Mouse (Mus musculus) right cerebral cortex, postnatal 36 days (tissue): Measurements from ENCODE around the gene Pipox.

Experiments
- DNase-seq, 2 experiments: peaks; one replicate each; pipeline ENCODE4 v3.0.0; 2022; ENCODE audit warnings: low spot score in 2 of 2, mixed read lengths in 1 of 2

The Pipox gene

GRCm38 (mm10) chr11:77848131-77848530, 45.8 kb downstream of the Pipox start:
- DNase-seq: no peak

- no peak for DNase-seq
Observed at GRCm38 (mm10) chr11:77847599-77848128, 46.2 kb downstream of the Pipox start.

- DNase-seq: no peak
Observed at GRCm38 (mm10) chr11:77843906-77844200, 50.0 kb downstream of the Pipox start.

GRCm38 (mm10) chr11:77843068-77843905, 50.6 kb downstream of the Pipox start:
- no peak for DNase-seq

- DNase-seq: no peak
Observed at GRCm38 (mm10) chr11:77840523-77841245, 53.2 kb downstream of the Pipox start.

- no peak for DNase-seq
Observed at GRCm38 (mm10) chr11:77837856-77838255, 56.0 kb downstream of the Pipox start.

- no peak for DNase-seq
Observed at GRCm38 (mm10) chr11:77836751-77837150, 57.1 kb downstream of the Pipox start.

GRCm38 (mm10) chr11:77836290-77836689, 57.6 kb downstream of the Pipox start:
- DNase-seq: no peak

- DNase-seq: no peak
Observed at GRCm38 (mm10) chr11:77835109-77835508, 58.8 kb downstream of the Pipox start.

- no peak for DNase-seq
Observed at GRCm38 (mm10) chr11:77832541-77832940, 61.4 kb downstream of the Pipox start.

- DNase-seq: no peak
Observed at GRCm38 (mm10) chr11:77830875-77831274, 63.0 kb downstream of the Pipox start.
